Mouse (Mus musculus) lung, adult 2 months (tissue): ENCODE measurements around the gene Gm17660. TPM values are rescaled to one million over a fixed set of nuclear protein-coding genes. Genes with fewer than 3 reads are reported as not detected.

ENCODE experiments used
- DNase-seq: peaks from one replicate; pipeline ENCODE4 v3.0.0; 2022
- H3K4me1 ChIP-seq: fragments of 200-500 bp; 2 replicates; pipeline ENCODE4 v1.6.1; 2011; ENCODE audit warnings: low read length; ENCODE audit not compliant: control insufficient read depth, insufficient read depth
- H3K4me3 ChIP-seq: fragments of 200-500 bp; replicated peaks from 2 replicates; pipeline ENCODE3; 2011; ENCODE audit warnings: low read depth, mild to moderate bottlenecking, control low read depth, low read length; ENCODE audit errors: extremely low read depth
- CTCF ChIP-seq: fragments of 200-500 bp; IDR thresholded peaks from 2 replicates; pipeline ENCODE4 v1.5.1; 2011; ENCODE audit warnings: mild to moderate bottlenecking, low read length, control low read depth; ENCODE audit not compliant: insufficient read depth
- POLR2A ChIP-seq: fragments of 200-500 bp; IDR thresholded peaks from 2 replicates; pipeline ENCODE4 v1.6.1; 2011; ENCODE audit warnings: low read depth, mild to moderate bottlenecking, control low read depth, low read length, borderline replicate concordance; ENCODE audit errors: extremely low read depth
- WGBS: fragments of 180-500 bp; shearing (Covaris S2); methylation state at CpG from one replicate; pipeline ENCODE4 v1.1.7; 2018; 5-methylcytosine and 5-hydroxymethylcytosine counted together
- polyA plus RNA-seq: library from polyadenylated mRNA; depleted of rRNA; stranded (reverse); fragments of >200 nt; gene quantifications from 2 replicates; pipeline ENCODE4 v1.2.3, GENCODE M21; 2012

The Gm17660 gene
- polyA plus RNA-seq, 1 experiment, result not detected

DNA sequence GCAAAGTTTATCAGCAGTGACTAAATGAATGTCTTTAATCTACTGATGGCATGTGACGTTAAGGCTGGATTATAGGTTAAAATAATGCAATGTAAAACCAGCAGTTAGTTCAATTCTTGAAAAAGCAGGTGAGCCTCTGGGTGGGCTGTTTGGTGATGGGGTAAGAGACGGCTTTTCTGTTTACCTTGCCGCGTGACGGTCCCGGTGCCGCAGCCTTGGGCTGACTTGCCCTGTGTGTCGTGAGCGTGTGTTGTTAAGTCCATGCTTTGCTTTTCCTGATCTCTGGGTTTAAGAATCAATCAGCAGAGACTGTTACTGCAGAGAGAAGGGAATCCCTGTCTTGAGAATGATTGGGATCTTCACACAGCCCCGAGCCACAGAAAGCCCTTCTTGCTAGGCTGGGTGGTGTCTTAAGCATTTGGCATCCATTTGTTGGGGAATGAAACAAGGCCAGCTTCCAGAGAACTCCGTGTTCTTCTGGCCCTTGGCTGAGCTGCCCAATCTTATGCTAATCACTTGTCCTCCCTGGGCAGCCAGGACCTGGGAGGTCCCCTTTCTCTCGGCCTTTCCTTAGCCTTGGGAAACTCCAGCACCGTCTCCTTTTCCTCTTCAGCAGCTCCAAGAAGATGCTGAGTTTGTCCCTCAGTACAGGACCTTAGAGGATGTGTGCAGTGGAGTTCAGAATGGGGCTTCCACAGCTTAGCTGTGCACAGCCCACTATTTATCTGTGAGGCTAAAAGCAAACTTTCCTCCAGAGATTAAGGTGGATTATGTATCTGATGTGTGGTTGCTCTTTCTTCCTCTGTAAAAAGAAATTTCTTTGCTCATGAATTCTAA, 15.3 kb downstream of the Gm17660 start:
- TF ChIP-seq POLR2A (no peak), CTCF (no peak)

DNA sequence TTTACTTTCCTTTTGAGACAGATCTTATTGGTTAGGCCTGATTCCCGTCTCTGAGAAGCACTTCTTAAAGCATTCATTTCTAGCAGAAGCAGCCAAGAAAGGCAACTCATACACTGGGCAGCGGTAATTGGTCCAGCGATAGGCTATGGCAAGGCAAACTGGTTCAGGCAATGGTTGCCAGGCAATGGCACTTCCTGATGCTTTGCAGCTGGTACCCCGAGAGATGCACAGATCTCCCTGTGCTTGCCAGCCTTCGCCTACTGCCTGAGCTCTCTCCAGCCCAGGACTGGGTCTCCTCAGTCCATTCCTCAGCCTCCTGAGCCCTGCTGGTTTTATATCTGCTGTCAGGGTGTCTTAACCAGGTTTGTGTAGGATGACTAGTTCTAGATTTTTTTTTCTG, 17.0 kb downstream of the Gm17660 start:
- no peak for DNase-seq
- TF ChIP-seq CTCF, result no peak
- no peak for TF ChIP-seq POLR2A
- no peak overlapping the region for H3K4me3 ChIP-seq
- WGBS, result 85% methylated on average over 5 of the region's 5 CpGs
- H3K4me1 ChIP-seq, result no peaks in the 10 kb centered on the region

More for the DNA sequence above, 15.3 kb downstream of the Gm17660 start:
- no peak overlapping the region for H3K4me3 ChIP-seq
- DNase-seq, result no peak
- no peaks in the 10 kb centered on the region for H3K4me1 ChIP-seq
- 88% methylated on average over 13 of the region's 13 CpGs for WGBS

DNA sequence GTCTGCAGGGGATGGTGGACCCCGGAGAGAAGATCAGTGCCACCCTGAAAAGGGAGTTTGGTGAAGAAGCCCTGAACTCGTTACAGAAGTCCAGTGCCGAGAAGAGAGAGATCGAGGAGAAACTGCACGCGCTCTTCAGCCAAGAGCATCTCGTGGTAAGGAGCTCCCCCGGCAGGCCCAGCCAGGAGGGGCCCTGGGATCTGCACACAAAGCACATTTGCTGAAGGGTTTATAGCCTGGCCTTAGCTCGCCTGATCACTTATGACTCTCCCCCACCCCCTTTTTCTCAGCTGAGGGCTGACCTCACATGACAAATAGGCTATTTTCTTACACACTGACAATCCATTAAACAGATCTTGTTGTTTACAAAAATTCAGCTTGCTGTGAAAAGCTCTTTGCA, 17.8 kb downstream of the Gm17660 start:
- DNase-seq, result no peak
- 84% methylated on average over 9 of the region's 9 CpGs for WGBS
- TF ChIP-seq POLR2A (no peak), CTCF (no peak)
- Histone ChIP-seq H3K4me1 (no peaks in the 10 kb centered on the region), H3K4me3 (no peak overlapping the region)

DNA sequence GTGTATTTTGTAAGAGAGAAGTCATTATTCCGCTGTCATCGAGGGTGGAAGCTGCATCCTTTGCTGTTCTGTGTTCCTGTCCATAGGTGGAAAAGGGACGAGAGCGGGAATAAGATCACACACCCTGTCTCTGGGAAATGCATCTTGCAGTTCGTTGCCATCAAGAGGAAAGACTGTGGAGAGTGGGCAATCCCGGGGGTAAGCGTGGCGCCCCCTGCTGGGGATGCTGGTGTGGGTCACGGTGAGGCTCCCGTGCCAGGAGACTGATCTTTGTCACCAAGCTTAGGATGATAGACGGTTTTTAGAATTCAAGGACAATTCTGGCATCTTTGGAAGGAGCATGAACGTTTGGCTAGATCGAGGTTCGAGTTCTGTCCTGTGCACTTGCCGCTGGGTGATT, 19.4 kb downstream of the Gm17660 start:
- 62% methylated on average over 15 of the region's 15 CpGs for WGBS
- TF ChIP-seq POLR2A (no peak), CTCF (peak; percentile 67)
- peak; percentile 46 for DNase-seq
- 0 out of 2 replicates have a peak, but pooled peaks cover 1% of the 10 kb centered on the region for H3K4me1 ChIP-seq
- no peak overlapping the region for H3K4me3 ChIP-seq

DNA sequence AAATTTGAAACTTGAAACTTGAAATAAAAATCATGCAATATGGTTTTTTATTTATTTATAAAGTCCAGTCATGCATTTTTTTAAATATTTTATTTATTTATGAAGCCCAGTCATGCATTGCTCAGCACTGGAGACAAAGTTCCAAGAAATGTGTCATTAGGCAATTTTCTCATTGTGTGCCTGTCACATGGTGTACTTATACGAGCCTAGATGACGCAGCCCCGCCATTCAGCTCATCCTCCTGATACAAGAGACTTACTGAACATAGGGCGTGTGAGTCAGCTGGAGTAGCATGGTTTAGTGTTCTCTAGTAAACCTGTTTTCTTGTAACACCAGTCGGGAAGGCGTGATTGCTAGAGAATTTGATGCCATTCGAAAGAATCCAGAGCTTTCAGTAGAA, 21.1 kb downstream of the Gm17660 start:
- Histone ChIP-seq H3K4me3 (no peak overlapping the region), H3K4me1 (peaks cover 4% of the 10 kb centered on the region; the same call in 1 of the 2 replicates)
- no peak for DNase-seq
- TF ChIP-seq CTCF (no peak), POLR2A (no peak)
- 92% methylated on average over 7 of the region's 7 CpGs for WGBS

DNA sequence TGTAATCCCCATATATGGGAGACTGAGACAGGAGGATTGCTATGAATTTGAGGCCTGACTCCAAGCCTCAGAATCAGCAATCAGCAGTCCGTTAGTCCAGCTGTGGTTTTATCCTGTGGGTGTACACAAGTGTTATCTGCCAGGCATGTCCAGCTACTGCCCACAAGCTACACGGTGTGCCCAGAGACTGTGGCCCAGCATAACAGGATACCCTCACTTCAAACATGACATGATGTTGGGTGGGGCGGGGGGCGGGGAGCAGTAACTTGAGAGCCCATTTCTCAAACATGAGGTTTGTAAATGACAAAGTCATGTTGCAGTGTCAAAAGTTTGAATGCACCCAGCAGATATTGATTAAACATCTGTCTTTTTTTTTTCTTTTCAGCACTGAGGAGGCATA, 21.6 kb downstream of the Gm17660 start:
- TF ChIP-seq POLR2A (no peak), CTCF (no peak)
- Histone ChIP-seq H3K4me3 (no peak overlapping the region), H3K4me1 (peaks cover 4% of the 10 kb centered on the region; the same call in 1 of the 2 replicates)
- DNase-seq, result no peak
- WGBS, result 79% methylated on average over 4 of the region's 4 CpGs

DNA sequence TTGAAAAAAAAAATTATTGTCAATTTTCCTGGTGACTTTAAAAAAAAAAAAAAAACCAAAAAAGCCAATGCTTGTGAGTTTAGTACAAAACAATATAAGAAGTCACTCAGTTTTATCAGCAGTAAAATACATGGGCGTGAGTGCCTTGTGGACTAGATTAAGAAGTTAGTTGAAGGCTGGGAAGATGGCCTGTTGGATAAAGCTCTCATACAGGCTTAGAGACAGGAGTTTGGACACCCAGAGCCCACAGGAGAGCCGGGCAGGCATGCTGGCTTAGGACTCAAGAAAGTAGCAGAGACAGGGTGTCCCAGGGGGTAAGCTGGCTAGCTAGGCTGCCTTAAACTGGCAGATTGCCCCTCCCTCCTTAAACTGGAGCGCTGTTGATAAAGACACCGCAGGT, 22.5 kb downstream of the Gm17660 start:
- Histone ChIP-seq H3K4me1 (peaks cover 4% of the 10 kb centered on the region; the same call in 1 of the 2 replicates), H3K4me3 (no peak overlapping the region)
- DNase-seq, result no peak
- no peak for TF ChIP-seq POLR2A
- TF ChIP-seq CTCF, result no peak
- WGBS, result 93% methylated on average over 4 of the region's 4 CpGs

DNA sequence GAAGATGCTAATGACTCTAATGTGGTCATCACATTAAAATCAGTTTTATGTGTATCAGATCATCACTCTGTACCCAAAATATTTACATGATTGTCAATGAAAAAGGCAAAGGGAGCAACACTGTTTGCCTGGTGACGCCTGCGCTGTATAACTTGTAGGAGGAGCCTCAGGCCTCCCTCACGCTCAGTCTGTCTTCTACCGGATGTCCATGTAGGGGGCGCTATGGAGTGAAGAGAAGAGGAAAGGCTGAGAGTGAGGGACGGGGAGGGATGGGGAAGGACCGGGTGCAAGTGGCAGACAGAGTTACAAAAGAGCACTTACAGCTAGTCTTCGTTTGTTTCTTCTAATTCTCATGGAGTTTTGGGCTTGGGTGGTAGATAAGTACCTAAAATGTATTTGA, 24.5 kb downstream of the Gm17660 start:
- no peak for DNase-seq
- WGBS, result 51% methylated on average over 8 of the region's 8 CpGs
- Histone ChIP-seq H3K4me3 (no peak overlapping the region), H3K4me1 (peaks cover 4% of the 10 kb centered on the region; the same call in 1 of the 2 replicates)
- TF ChIP-seq POLR2A (no peak), CTCF (peak; percentile 50)

DNA sequence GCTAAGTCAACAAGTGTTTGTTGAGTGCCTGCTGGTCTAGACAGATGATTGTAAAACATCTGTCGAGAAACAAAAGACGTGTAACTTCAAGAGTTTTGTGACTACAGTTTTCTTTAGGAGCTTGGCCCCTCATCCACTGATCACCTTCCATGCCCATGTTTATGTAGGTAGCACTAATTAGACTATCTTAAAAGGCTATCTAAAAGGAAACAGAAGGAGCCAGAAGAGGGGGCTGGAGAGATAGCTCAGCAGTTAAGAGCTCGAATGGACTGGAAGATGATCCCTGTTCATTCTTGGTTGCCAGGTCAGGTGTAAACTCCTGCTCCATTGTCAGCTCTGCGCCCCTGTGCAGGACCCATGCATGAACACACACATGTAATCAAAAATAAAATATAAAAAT, 29.3 kb downstream of the Gm17660 start:
- no peak for DNase-seq
- no peak overlapping the region for H3K4me3 ChIP-seq
- peaks cover 11% of the 10 kb centered on the region; the same call in 1 of the 2 replicates for H3K4me1 ChIP-seq
- no peak for TF ChIP-seq CTCF
- no peak for TF ChIP-seq POLR2A
- WGBS, result 20% methylated on average over 4 of the region's 4 CpGs

DNA sequence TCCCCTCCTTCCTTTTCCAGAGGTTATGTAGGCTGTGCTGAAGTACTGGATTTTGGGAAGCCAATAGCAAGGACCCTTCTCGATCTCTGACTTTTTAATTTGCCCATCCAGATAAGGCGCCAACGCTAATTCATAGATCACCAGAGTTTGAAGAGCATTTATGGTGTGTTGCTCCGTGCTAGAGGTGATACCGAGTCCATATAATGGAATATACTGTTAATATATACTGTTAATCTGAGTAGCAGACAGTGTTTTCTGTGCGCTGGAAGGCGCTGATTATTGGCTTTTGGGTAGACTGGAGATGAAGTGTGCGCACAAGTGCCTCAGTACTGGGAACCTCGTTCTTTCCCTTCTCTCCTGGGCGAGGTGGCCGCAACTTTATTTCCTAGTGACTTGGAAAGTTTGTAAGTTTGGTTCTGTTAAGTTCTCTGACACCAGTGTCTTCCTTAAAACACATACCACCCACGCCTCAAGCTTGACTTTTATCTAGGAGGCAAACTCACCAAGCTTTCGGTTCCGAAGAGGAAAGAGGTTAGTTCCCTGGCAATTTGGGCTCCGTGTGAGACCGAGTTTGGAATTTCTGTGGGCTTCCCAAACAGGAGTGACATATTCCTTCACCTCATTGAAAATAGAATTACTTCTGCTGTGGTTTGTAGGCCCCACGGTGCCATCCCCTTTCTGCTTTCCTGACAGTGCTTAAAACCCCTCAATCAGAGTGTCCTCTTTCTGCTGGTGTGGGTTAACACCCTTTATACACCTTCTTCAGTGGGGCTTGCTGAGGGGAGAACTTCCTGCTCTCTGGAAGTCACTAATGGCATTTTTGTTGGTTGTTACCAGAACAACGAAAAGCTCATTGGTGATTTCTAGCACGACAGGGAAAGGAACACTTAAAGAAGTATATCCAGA, 30.0 kb downstream of the Gm17660 start:
- peak; percentile 43 for DNase-seq
- TF ChIP-seq CTCF (no peak), POLR2A (no peak)
- WGBS, result under 1% methylated on average over 19 of the region's 19 CpGs
- Histone ChIP-seq H3K4me3 (peak overlapping the region; percentile 98), H3K4me1 (peaks cover 7% of the 10 kb centered on the region; the same call in 1 of the 2 replicates)
